Mouse (Mus musculus) skeletal muscle tissue, adult 2 months (tissue): ENCODE measurements around the gene Hc.

Experiments
- DNase-seq: peaks from one replicate; pipeline ENCODE4 v3.0.0-alpha.2; 2012; ENCODE audit warnings: low read depth, low spot score

Hc gene

DNA sequence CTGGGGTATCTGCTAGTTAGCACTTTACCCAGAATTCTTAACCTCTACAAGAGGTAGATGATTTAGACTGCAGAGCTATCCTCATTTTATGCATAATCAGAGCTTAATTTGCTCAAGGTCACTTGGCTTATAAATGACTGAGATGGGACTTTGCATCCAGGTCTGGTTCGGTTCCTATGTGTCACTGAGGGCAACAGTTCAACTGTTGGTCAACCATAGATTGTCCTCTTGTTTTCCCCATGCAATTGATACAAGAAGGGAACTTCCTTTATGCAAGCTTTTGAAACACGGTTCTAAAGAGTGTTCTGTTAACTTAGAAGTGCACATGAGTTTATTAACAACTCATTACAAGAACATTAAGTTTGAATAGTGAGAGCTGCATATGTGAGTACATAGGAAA lies 2.9 kb downstream of the Hc start:
- DNase-seq = no peak

DNA sequence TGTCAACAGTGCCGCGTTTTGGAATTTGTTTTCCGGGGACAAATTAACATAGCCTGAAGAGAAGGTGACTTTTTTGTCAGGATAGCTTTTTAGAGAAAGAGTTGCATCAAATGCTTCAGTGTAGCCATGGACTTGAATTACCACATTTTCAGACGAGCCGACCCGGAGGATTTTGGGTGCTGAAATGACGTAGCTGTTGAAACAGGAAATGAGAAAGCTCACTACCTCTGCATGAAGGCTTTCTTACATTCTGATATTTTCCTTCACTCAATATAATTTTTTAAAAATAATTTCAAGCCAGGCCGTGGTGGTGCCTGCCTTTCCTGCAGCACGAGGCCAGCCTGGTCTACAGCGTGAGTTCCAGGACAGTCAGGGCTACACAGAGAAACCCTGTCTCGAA lies 4.0 kb downstream of the Hc start:
- DNase-seq = no peak

DNA sequence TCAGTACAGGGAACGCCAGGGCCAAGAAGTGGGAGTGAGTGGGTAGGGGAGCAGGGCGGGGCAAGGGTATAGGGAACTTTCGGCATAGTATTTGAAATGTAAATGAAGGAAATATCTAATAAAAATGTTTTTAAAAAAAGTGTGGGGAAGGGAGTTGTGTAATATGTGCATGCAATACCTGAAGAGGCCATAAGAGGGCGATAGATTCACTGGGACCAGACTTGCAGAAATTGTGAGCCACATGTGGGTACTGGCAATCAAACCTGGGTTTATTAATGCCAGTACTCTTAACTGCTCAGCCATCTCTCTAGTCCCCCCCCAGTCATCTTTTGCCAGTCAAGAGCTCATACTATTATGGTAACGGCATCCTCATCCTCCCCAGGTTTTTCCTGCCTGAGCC lies 12.4 kb downstream of the Hc start:
- DNase-seq = no peak

DNA sequence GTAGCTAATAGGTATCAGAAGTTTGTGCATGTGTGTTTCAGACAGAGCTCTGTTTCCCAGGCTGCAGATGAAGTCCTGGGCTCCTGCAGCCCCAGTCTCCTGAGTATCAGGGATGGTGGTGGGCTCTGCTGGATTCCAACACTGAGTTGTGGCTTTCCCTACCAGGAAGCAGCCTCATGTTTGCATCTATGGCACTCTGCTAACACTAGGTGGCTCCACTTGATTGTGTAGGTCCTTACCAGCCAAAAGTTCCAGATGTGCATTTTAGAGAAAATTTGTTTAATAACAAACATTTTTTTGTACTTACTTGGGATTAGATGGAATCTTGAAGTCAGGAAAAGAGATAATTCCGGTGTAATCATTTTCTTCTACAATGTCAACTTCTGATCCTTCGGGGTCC lies 16.3 kb downstream of the Hc start:
- DNase-seq = no peak

DNA sequence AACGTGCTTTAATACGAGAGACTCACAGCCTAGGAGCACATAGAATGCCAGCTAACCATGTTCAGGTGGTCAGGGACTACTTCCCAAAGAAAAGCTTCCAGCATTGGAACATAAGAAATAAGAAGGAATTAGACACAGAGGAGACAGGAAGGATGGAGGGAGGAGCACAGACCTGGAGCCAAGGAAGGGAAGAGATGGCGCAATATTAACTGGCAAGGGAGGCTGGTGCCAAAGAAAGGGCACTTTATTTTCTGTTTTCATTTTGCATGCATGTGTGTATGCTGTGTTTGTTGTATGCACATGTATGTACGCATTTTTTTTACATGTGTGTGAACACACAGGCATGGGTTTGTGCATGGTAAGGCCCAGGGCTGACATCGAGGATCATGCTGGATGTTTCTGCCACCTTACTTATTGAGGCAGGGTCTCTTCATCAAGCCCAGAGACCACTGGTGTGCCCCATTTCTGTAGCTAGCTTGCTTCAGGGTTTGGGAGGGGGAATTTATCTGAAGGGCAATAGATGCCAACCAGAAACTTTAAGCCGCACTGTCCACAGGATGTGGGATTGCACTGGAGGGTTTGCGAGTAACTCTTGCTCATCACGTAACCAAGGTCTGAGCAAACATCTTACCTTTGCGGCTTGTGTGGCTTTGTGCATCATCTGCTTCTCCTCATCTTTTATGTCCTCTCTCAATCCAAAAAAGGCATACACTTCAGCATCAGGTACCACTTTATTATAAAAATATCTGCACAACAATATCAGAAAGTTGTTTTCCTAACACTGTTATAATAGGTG lies 22.5 kb downstream of the Hc start:
- no peak for DNase-seq

DNA sequence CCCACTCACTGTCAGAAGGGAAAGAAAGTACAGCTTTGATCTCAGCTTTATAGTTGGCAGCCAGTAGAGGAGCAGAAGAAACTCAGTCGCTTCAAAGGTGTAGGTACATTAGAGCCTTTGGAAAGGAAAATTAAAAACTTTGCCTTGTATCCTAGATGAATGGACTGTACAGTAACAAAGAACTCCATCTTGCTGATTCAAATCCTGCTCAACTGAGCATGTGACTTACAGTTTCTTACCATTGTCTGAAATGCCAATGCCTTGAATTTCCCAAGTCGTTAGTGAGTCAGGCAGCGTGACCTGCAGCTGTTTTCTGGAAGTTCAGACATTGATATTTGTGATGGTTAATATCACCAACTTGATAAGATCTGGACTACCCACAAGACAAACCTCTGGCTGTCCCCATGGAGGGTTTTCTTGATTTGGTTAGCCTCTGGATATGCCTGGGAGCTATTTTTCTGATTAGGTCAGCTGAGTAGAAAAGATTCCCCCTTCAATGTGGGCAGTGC lies 36.5 kb downstream of the Hc start:
- DNase-seq = no peak

DNA sequence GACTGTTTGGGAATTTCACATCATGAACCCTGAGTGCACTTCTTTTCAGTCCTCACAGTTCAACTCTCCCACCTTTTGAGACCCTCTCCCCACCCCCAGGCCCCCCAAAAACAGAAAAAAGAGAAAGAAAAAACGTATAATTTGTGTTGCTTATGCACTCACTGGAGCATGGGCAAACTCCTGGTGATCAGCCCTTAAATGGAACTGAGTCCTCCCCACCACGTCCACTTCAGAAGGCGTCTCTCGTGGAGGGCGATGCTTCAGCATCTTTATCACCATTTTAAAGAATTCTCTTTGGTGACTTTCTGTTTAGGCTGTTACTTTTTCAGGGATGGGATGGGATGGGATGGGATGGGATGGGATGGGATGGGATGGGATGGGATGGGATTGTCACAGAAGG lies 39.4 kb downstream of the Hc start:
- no peak for DNase-seq

DNA sequence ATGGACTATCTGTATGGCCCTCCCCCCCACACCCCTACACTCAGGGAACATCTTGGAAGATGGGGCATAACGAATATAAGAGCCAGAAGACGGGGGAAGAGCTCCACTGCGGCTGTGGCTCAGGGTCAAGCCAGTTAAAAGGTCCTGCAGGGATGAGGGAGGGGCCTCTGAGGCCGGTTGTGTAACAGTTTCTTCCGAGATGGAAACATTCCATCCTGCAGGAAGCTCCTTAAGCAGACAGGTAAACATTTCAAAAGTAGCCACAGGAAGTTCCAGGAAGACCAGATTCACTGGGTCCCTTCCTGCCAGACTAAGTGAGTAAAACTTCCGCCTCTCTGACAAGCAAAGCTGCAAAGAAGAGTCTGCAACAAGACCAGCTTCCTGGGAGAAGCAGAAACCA lies 45.4 kb downstream of the Hc start:
- DNase-seq = no peak

DNA sequence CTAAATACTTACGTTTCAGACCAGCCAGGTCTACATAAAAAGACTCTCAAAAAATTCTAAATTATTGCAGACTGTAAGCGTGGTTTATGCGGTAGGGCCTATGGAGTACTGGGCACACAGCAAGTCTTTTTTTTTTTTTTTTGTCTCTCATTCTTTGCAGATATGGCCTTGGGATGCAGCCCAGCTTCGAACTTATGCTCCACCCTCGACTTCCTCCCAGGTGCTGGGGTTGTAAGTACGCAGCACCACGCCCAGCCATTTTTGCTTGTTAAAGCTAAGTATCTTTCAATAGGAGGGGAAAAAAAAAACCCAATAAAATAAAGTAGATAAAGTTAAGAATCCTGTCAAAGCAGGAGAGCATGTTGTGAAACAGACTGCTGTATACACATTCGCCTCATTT lies 49.6 kb downstream of the Hc start:
- DNase-seq = no peak

DNA sequence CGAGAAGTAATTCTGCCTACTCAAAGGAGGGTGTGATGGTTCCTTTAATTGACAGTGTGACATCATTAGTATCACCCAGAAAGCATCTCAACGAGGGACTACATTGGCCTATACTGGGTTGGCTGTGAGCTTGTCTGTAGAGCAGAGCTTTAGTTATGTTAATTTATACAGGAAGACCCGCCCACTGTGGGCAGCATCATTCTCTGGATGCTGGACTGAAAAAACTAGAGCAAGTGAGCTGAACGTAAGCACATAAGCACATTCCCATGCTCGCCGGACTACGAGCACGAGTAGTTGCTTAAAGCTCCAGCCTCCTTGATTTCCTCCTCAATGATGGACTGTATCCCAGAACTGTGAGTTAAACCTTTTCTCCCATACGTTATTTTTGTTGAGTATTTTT lies 62.3 kb downstream of the Hc start:
- DNase-seq = no peak

DNA sequence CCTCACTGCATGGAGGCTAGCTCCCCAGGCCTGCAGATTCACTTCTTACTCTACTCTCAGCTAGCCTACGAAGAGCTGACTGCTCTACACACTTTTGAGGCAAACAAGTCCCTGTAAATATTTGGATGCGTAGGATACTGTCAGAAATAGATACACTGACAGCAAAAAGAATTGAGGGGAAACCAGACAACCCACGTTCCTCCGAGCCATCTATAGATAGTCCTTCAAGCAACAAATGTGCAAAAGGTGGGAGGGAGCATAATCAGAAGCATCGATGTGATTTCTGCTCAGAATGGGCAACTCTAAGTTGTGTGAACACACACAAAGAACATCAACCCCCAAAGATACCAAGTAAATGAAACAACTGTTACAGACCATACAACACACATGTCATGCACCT lies 64.7 kb downstream of the Hc start:
- DNase-seq = no peak

DNA sequence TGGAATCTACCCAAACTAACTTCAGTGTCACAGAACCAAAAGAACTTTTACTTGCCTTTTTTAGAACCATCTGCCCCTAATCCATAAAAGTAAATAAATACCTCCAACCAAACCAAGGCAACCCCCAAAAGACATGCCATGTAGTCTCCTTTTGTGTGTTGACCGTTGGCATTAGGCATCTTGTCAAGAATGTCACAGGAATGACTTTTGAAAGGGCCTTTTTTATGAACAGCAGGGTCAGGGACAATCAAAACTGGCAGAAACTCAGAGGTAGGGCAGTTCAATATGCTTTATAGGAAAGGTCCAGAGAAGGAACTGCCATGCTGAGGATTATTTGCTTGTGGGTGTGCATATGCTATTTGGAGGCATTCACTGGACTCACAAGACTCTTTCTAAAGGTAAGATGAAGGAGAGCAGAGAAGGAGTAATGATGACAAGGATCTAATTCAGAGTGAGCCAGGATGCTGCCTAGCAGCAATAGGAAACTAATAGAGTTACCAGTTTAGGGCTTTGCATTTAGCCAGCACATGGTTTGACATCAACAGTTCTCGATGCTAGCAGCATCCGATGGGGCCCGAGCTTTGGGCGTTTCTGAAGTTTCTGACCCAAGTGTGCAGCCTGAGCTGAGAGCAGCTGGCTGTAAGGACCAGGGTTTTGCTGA lies 67.4 kb downstream of the Hc start:
- no peak for DNase-seq

DNA sequence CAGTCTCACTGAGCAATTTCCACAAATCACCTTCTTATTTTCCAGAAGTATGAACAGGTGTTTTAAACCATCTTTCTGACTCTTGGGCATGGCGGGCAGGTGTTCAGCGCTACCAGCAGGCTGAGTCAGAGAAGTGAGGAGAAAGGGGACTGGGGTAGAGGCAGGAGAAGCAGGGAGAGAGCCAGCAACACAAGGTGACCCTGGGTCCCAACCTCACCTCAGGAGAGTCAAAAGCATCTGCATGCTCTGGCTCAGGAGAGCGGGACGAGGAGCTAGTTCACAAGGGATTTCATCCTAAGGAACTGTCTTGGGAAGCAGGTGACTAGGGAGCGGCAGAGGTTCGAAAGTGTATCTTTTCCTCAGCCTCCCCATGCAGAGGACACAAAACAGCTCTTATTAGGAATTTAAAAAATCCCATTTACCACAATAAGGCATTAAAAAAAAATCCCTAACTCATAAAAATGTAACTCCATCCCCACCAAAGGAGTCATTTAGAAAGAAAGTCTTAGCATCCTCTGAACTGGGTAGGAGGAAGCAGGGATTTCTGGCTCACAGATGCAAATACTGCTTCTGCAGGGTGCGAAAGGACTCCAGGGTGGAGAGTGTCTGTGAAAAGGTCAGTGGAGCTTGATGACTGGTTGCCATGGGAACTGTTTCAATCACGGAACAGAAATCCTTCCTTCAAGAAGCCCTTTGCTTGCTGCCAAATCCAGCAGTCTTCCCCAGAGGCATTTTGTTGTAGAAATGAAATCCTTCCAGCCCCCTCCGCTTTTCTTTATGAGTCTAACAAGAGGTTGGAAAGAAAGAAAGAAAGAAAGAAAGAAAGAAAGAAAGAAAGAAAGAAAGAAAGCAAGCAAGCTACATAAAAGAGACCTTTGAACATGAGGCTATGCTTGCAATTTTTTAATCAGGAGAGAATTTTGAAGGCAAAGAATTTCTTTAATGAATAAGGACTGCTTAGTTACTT lies 68.2 kb downstream of the Hc start:
- DNase-seq = peak; percentile 48

DNA sequence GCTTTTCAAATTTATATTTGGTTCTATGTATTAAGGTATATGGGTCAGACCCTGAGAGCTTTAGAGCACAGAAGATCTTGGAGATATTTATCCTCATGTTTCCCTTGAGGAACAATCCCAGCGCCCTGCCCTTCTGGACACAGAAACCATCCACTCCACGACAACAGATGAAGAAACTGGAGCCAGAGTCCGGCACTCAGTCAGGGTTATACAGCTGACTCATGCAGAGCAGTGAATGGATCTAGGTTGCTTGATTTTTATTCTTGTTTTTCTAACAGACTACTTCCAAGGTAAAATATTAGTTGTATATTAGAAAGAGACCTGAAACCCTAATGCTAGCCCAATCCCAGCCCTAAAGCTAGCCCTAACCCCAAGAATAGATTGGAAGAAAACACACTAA lies 69.3 kb downstream of the Hc start:
- no peak for DNase-seq

DNA sequence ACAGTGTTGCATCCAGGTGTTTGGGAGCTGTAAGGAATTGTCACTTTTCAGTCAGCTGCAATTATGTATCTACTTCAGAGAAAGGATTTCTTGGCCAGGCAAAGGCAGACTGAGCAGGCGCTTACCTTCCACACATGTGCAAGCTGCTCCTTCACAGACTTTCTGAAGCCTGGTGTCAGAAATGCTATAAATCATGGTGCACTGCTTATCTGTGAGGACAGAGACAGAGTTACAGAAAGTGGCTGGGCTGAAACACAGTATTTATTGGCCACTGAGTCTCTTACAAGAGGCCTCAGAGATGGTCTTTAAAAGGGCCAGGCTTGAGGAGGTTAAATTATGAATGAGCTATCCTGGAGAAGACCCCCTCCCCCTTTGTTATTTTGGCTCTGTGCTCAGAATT lies 71.5 kb downstream of the Hc start:
- DNase-seq = no peak

DNA sequence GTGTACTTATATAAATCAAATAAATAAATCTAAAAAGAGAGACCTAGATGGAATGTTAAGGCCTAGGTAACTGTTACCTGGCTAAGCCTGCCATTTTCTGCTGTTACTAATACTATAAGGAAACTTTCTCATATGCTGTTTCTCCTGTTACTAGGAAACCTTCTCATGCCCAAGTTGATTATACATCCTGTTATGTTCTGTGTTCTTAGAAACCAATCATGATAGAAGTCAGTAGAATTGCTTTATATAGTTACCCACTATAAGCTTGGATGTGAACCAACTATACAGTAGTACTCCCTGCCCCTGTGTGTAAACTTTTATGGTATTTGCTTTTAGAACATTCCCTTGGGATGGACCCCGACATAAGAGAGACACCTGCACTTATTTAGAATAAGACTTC lies 73.6 kb downstream of the Hc start:
- no peak for DNase-seq

DNA sequence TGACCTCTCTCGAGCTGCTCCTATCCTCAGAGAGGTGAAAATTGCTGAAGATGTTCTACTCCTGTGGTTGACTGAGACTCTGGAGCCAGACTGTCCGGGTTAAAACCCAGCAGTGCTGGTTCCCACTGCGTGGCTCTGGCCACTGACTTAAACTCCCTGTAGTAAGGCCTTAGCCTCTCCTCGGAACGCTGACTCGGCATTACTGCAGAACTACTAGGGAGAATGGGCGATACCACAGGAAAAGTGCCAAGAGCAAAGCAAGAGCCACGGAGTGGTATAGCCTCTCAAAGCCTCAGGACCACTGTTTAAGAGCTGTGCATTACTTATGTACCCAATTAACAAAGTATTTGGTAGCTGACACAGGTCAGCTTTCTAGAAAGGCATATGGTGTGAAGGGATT lies 76.4 kb downstream of the Hc start:
- no peak for DNase-seq

DNA sequence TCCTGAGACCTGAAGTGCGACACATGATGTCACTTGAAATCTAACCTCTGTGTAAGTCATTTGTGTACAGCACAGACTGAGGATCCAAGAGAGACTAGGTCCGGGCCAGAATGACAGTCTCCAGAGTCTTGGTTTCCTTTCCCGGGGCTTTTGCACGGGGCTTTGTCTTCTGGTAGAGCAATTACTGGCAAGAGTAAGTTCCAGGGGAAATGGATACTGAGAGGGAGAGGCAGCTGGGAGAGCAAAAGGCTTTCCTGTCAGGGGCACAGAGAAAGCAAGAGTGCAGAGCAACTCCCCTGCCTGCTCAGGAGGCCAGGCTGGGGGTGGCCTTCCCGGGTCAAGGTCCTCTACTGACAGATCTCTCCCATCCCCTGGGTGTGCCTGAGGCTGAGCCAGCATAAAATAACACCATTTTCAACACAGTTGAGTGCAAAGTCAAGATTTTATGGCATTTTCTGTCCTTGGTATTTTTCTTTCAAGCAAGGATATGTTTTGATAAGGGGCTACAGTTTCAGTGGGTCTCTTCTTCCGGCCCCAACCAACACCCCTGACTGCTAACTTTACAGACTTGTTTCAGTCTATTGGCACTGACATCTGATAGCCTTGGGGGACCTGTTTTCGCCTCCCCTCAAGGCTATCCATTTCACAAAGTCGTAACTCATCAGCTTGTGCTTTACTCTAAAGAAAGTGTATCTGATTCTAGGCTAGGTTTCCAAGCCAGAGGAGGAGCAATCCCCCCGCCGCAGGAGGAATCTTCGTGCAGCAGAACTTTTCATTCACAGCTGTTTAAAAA lies 78.1 kb downstream of the Hc start:
- peak; percentile 40 for DNase-seq

DNA sequence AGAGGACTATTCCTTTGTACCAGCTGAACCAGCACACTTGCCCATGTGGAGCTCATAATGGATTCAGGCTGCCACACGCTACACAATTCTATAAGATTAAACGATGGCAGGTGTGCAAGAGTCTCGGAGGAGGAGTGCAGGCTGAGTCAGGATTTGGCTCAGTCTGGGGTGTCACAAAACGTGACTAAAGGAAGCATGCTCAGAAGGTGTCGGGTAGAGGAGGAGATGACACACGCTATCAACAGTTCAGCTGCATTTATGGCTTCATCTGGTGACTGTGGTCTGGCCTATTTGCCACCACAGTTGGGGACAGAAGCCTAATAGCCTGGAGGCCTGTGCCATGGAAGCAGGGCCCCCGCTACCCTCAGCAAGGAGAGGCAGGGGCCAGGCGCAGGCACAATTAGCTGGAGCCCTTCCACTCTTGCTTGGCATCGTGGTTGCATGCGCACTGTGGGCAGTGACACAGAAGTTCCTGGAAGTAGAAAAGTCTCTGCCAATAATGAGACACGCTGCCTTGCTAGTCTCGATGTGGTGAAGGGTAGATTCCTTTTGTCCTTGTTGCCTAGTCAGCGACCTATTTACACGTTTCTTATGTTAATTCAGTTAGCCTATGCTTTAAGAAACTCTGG lies 79.0 kb downstream of the Hc start:
- no peak for DNase-seq

DNA sequence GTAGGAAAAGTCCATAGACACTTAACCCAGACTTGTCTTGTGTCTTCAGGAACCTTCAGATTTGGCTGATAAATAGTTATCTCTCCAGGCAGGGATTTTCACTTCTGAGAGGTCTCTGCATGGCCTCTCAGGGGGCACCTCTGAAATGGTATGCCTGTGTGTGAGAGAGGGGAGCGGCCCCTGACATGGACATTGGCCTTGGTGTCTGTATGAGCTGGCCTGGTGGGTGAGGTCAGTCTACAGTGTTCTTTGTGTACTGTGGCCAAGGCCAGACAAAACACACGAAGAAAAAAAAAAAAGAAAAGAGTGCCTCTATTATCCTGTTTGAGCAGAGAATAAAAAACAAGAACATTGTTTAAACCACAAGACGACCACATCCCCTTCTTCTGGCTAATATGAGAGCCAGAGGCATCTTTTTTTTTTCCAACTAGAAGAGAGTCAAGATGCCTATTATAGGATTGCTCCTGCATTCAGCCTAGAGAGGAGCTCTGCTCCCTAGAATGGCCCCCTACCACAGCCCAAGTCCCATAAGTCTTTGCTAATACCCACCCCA lies 81.7 kb downstream of the Hc start:
- DNase-seq = no peak

DNA sequence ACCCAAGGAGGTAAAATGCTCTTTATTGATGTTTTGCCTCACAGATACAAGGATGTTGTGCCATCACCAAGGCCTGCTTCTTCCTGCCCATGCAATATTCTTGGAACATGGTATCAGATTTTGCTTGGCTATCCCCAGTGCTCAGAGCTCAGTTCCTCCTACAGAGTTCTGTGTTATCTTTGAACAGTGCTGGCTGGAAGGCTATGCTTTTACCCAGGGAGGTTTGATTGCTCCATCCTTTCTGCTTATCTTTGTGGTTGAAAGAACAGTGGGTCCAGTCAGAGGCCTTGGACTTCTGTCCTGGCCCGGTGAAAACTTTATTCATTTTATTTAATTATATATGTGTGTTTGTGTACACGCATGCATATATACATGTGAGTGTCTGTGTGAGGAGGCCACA lies 83.0 kb downstream of the Hc start:
- DNase-seq = no peak
